Comparison of ENCODE assay signal across 11 mouse cellular contexts in genomic region chr12:12321111-12321510, GRCm38 (mm10).
"Had no signal": no experiment of that assay in that cellular context is flagged by ENCODE, and none has a peak within 500 bp of the region (broad histone marks: within the 10 kb centered on the region; RNA-seq: fewer than 3 reads in every experiment).

No protein-coding gene starts in this region.

- H3K36me3 ChIP-seq: limb, embryonic 12.5 days; midbrain, embryonic 10.5 days; neural tube, embryonic 13.5 days; stomach, embryonic 15.5 days had no signal

- H3K4me3 ChIP-seq: limb, embryonic 12.5 days; midbrain, embryonic 10.5 days; neural tube, embryonic 13.5 days; stomach, embryonic 15.5 days had no signal

- H3K27ac ChIP-seq: limb, embryonic 12.5 days; liver, embryonic 14.5 days; midbrain, embryonic 10.5 days; neural tube, embryonic 13.5 days; stomach, embryonic 15.5 days had no signal

- DNase-seq: kidney, adult 18-20 months; kidney, postnatal 10 days; kidney, postnatal 4 days; right cerebral cortex, postnatal 14 days; thymus, postnatal 36 days had no signal

- H3K9me3 ChIP-seq: limb, embryonic 12.5 days; midbrain, embryonic 10.5 days; neural tube, embryonic 13.5 days; stomach, embryonic 15.5 days had no signal

- ATAC-seq: midbrain, embryonic 16.5 days had no signal

- H3K9ac ChIP-seq: limb, embryonic 12.5 days; liver, embryonic 14.5 days; neural tube, embryonic 13.5 days; stomach, embryonic 15.5 days had no signal

- H3K27me3 ChIP-seq: limb, embryonic 12.5 days; neural tube, embryonic 13.5 days; stomach, embryonic 15.5 days had no signal

- H3K4me2 ChIP-seq: limb, embryonic 12.5 days; neural tube, embryonic 13.5 days; stomach, embryonic 15.5 days had no signal
